Mouse (Mus musculus) layer of hippocampus, adult 9-11 months (tissue): Measurements from ENCODE around the gene Rtl1.

Source experiments
- DNase-seq: peaks from one replicate; pipeline ENCODE4 v3.0.0; 2022

Gene Rtl1

DNA sequence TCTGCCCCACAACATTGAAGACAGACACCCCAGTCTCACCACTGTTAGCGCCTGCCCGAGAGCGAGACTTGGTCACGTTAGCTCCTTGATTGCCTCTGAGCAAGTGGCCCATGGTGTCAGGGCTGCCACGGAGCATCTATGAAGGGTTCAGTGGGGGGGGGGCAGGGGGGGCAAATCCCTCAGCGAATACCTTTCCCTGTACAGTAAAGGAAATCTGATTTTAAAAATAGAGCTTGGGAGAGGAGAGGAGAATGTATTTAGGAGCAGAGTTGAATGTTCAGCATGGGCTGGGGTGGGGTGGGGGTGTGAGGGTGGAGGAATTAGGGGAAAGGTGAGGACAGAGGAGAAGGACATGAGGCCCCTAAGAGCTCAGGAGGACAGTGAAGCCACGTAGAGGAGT lies at the start of gene Rtl1:
Rtl1 (minus strand) TSS at position 101 of the 400 bp plus-strand sequence.
- DNase-seq: no peak

DNA sequence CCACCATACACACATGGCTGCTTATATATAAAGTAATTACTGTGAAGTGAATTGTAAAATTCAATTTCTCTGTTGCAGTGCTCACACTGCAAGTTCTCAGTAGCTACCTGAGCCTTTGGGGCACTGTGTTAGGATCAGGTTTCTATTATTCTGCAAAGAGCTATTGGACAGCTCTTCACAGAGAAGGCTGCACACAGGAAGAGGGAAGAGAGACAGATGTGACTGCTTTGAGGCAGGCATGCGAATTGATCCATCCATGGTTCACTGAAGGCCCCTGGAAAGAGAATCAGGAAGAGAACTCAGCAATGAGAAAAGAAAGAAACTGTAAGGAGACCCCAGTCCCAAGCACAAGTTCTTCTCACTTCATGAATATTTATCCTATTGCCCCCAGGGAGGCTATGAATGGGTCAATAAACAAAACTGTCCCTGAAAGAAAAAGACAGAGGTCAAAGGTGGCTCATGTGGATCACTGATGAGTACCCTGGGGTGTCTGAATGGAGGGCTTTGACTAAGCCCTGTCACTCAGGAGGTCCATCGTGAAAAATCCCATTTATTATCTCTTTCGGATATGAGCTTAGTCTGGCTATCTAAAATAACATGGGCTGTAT lies 40.5 kb upstream of the Rtl1 start:
- DNase-seq: no peak

DNA sequence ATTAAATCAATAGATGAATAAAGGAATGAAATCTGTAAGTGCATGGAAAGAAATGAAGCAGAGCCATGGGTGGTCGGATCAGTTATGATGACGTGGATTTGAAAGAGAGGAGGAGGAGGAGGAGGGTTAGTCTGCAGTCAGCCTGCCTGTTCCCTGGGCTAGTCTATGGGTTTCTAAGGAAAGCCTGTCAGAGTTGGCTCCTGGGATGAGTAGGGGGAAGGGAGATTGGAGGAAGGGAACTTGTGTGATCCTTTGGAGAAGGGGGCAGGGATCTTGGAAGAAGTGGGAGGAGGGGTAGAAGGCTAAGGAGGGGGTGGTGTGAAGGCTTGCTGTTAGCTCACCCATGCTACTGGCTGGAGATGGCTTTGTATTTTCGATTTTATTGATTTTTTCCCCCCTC lies 31.9 kb upstream of the Rtl1 start:
- no peak for DNase-seq

DNA sequence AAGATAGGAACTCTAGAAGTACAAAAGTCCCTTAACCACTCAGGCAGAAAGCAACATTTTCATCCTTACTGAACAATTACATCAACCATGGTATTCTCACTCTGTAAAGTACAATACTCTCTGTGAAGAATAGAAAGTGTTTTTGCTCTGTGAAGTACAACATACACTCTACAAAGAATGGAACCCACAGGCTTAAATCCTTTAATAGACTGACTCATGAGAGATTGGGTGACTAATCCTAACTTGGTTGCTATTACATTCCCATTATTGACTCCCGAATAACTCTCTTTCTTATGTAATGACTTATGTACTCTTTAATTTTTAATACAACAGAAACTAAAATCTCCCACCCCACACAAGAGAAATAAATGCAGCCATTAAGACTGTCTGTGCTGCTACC lies 28.8 kb upstream of the Rtl1 start:
- DNase-seq: no peak

- no peak for DNase-seq
These were observed 26.8 kb upstream of the Rtl1 start for GRCm38 (mm10) chr12:109626910-109627309.

DNA sequence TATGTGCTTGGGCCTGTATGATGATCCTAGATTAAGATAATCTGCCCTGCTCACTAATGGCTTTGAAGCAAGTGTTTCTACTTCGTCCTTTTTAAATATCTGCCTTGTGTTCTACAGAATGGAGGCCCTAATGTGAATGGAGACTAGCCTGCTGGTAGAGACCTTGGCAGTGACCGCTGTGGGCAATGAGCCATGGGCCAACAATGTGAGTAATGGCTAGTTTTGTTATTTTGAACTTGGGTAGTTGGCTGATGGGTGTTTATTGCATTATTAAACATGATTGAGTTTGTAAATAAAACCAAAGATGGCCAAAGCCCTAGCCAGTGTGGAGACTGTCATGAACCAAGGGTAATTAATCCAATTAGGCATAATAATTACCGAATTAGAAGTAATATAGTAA lies 20.1 kb upstream of the Rtl1 start:
- DNase-seq: no peak

DNA sequence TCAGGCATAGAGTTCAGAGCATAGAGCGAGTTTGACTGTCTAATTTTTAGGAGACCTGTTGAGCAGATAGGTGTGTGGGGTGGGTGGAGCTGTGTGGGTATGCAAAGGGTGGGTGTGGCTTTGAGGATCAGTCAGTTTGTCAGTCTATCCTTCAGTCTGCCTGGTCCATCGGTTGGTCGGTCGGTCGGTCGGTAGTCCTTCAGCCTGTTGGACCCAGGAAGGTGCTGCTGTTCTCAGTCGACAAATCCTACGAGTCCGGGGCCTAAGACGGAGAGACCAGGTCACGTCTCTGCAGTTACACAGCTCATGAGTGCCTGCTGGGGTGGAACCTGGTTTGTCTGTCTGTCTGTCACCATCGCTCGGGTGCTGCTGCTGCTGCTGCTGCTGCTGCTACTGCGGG lies 17.9 kb upstream of the Rtl1 start:
- DNase-seq: no peak

DNA sequence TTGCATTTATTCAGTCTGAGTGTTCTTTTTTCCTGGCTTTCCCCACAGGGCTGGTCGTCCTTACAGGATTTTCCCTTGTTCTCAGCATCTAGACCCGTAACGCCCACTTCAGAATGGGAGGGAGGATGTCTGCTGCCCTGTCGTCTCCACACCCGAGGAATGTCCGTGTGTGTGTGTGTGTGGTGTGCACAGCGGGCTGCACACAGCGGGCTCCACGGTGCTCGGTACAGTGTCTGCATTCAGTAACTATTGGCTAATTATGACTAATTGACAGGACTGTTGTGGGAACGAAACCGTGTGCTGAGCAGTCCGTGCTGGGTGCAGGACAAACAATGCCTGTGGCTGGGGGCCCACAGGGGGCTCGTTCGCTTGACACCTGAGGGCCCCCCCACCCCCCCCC lies 17.0 kb upstream of the Rtl1 start:
- DNase-seq: no peak

DNA sequence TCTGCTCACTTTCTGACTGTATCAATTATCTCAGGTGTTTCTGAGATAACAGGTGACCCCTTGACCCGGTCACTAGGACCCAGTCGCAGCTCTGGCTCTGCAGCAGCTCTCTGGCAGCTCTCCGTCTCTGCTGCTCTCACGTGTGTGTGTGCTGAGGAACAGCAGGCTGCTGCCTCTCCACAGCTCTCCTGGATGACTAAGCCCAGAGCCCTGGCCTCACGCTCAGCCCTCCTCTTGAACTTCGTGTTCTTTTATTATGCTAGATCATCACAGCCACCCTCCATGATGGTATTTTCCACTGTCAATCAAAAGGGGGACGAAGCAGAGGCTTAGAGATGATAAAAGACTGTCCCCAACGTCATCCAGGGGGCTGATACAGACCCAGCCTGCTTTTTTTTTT lies 15.2 kb upstream of the Rtl1 start:
- DNase-seq: no peak

GRCm38 (mm10) chr12:109614416-109614815 lies 14.3 kb upstream of the Rtl1 start:
- DNase-seq: no peak

DNA sequence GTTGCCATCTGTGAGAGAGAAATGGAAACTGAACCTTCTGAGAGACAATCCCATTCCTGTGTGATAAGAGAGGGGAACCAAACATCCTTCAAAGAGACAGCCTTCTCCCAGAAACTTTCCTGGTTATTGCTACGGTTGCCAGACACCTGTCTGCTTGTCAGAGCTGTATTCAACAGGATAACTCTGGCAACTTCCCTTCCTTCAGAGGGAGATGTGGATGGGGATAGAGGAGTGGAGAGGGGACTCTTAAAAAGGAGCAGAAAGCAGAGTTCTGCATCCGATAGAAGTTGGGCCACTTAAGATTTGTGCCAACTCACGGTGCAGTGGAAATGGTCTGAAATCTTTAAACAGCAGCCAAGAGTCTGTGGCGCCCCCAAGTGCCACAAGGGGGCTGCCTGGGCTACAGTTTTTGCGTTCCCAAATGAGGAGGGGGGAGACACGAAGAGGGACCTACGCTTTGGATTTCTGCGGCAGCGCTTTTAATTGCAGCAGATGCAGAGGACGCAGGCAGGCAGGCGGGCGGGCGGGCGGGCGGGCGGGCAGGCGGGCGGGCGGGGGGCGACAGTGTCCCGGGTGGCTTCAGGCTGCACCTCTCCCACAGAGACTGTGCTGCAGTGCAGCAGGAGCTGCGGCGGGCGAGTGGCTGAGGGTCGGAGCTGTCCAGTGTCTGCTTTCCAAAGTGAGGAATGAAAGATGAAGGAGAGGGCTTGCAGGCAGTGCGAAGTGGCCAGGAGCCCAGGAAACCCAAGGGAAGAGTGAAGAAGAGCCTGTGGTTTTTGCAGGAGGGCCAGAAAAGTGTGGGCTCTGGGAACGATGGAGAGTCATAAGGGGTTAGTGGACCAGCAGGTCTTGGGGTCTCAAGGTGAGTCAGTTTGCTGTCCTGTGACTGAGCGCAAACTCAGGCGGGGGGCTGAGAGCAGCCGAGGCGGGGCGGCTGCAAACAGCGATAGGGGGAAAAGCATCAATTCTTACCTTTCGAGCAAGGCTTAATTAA lies 12.6 kb upstream of the Rtl1 start:
- no peak for DNase-seq

DNA sequence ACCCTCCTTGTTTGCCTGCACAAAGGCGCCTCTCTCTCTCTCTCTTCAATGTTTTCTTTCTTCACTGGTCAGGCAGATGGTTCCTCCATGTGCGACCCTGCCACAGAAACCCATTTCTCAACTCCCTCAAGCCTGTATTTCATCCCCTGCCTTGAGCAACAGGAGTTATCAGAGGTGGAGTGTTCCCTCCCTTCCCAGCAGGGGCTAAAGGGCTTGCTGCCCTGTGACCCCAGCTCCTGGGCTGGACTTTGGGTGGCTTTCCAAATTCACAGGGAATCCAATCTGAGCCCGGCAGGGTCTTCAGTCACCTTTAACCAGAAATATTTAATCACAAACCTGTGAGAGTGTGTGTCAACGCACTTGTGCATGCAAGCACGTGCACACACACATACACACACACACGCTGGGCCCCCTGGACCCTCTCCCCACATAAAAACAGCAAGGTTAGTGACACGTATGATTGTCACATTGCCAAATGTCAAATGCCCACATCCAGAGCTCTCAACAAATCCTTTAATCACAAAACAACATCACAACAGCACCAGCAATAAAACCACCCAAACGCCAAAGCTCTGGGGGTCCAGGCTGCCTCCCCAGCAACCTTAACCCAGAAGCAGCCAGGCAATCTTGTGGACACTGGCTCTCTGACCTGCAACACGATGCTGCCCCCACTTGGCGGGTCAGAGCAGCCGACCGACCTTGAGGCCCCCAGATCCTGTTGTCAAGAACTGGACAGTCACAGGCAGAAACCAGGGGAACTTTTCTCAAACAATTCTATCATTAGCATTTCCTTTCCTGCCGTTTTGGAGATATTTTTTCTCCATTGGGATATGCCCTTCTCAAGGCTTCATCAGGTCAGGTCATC lies 8.7 kb upstream of the Rtl1 start:
- DNase-seq: no peak

- no peak for DNase-seq
These were observed 7.8 kb upstream of the Rtl1 start for GRCm38 (mm10) chr12:109607953-109608352.

GRCm38 (mm10) chr12:109607191-109607590 lies 7.1 kb upstream of the Rtl1 start:
- no peak for DNase-seq

DNA sequence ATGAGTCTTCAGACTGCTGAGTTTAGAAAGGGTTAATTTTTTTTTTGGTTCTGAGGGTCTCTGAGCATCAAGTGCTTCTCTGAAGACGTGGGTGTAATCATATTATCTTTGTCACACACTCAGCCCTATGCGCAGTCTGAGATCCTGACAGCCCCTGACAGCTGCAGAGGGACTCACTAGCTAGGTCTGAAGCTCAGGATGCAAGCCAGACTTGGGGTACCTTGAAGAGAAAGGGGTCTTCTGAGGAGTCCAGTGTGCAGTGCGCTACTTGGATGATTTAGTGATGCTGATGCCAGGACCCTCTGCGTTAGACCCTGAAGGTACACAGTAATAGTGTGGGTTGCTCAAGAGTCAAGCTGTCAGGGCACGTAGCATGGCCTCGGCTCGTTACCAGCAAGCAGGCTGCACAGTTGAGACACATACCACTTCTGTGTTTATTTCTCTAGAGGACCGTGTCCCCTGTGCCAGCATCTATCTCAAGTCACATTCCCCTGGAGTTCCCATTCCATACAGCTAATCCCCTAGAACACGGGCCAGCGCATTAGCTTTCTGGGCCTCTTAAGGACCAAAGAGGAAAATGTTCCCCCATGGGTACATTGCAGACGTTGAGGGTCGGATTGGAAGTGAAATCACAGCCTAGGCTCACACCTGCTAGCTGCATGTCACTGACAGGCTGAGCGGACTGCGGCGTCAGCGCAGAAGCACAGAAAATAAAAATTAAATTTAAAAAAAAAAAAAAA lies 5.0 kb upstream of the Rtl1 start:
- DNase-seq: no peak

GRCm38 (mm10) chr12:109598551-109599250 lies 1.4 kb downstream of the Rtl1 start:
- DNase-seq: no peak

DNA sequence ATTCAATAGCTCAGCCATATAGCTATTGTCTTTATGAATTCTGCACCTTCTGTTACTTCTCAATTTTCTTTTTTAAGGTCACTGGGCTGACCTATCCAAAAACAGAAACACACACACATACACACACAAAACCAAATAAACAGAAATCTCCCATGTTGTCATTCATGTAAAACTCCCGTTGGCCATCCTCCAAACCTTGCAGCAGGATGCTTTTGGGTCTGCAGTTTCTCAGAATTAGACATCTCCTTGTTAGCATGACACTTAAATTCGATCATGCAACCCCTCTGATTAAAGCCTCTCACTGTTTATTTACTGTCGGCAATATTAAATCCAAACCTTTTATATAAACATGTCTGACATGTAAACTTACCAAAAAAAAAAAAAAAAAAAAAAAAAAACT lies 3.4 kb downstream of the Rtl1 start:
- DNase-seq: no peak

DNA sequence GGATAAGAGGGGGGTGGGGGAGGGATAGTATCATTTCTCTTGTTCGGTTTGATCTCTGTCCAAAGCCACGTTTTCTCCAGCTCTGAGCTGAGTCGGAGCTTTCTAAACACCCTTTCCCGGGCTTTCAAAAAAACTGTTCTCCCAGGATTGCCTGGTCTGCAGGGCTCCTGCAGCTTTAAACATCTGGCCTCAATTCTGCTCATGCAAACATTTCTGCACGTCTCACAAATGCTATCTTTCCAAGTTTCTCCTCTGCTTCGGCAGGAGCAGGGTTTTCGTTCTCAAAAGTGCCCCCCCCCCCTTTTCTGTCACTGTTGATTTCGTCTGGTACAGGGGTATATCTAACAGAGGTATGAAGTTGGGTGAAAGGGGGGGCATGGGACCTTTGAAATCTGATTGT lies 3.9 kb downstream of the Rtl1 start:
- DNase-seq: no peak

DNA sequence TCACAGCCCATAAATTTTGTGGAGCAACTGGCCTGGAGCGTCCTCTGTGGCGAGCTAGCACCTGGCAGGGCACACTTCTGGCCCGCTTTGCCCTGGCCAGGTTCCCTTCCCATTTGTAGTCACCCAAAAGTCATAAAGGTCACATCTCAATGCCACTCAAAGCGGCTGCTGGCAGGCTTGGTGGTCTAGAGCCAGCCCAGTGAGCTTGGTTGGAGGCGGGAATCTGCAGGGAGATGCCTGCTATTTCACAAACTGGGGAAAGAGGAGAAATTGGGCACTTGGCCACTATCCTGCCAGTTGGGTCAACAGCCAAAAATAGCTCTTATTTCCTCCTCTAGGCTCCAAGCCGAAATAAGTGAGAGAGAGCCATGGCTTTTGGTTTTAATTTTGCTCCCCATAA lies 4.4 kb downstream of the Rtl1 start:
- DNase-seq: no peak

GRCm38 (mm10) chr12:109594961-109595360 lies 5.2 kb downstream of the Rtl1 start:
- DNase-seq: no peak

GRCm38 (mm10) chr12:109582185-109582584 lies 17.9 kb downstream of the Rtl1 start:
- DNase-seq: no peak

GRCm38 (mm10) chr12:109572259-109572658 lies 27.9 kb downstream of the Rtl1 start:
- no peak for DNase-seq
